Mouse (Mus musculus): ENCODE data around the gene Ttc14. TPM values are rescaled to one million over a fixed set of nuclear protein-coding genes. Genes with fewer than 3 reads are reported as not detected.

Gene Ttc14
- total RNA-seq (2012; rRNA removed) = 44.1 and 57.2 TPM in 2 replicates

DNA sequence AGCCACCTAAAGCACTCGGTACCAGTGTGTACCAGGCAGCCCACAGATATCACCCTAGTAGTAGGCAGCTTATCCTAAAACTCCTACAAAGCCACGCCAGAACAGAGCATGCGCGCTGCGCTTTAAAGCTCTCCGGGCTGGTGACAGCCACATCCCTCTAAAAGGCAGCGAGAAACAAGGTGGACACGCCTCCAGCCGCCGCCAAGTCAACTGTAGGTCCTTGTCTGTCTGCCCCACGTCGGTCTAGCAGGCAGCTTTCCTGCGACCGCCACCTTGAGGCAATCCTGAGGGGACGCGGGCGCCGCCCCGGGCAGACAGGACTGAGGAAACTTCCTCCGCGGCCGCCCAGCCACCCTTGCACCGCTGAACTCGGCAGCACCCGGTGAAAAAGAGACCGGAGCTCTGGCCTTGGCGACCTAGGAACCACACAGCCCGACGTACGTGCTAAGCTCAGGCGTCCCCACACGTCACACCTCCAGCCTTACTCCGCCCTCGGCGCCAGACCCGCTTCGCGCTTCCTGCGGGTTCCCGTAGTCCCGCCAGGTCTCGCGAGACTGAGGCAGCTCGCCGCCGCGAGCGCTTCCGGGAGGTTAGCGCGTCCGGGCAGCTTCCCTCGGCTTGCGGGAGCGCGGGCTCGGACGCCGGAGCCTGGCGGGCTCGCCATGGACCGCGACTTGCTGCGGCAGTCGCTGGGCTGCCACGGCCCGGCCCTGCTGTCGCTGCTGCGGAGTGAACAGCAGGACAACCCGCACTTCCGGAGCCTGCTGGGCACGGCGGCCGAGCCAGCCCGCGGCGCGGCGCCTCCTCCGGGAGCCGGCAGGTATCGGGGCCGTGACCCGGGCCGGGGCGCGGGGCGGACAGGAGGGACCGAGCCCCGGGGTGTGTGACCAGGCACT is at the start of gene Ttc14:
TSS of gene Ttc14 (plus strand) at position 216 of the 896 bp plus-strand sequence.
- in situ Hi-C loops (cut with MboI; ENCODE audit: low sequenced_read_pairs in 2 of 2, unreplicated experiment in 2 of 2) = loop anchor here in 1 of 2 experiments (25.0 kb wide), 2 partner anchors 488 to 838 kb away; no protein-coding TSS in a partner anchor
- peak; percentile 92 for DNase-seq (ENCODE audit: low read depth, low spot score)
- H3K27ac ChIP-seq (ENCODE audit: insufficient read depth, low read depth, low read length, poor library complexity, severe bottlenecking) = peak within 1 kb of the TSS; percentile 88
- peak; percentile 81; the same call in 1 of the 2 replicates for TF ChIP-seq HCFC1 (IDR thresholded peaks at IDR 0.05; ENCODE audit: borderline replicate concordance, insufficient read depth, low read length)
- peak; percentile 99 for TF ChIP-seq CHD2 (IDR thresholded peaks at IDR 0.05; ENCODE audit: low read depth, low read length)
- TF ChIP-seq ZNF384 (IDR thresholded peaks at IDR 0.05; ENCODE audit: low read depth, low read length) = no peak
- TF ChIP-seq MAFK (IDR thresholded peaks at IDR 0.05; ENCODE audit: insufficient read depth, low read depth, low read length) = no peak
- no peak for TF ChIP-seq ZC3H11A (IDR thresholded peaks at IDR 0.05; ENCODE audit: borderline replicate concordance, low read depth, low read length)
- H3K36me3 ChIP-seq (ENCODE audit: control insufficient read depth, insufficient read depth, low read length, poor library complexity, severe bottlenecking) = peaks cover 4% of the 10 kb centered on the region; the same call in 1 of the 2 replicates
- peak within 1 kb of the TSS; percentile 82 to 86 for H3K4me3 ChIP-seq (ENCODE audit: insufficient read depth in 1 of 2, low read depth in 1 of 2, low read length in 2 of 2, poor library complexity in 1 of 2, severe bottlenecking in 1 of 2)
- peaks cover 0 to 3% of the 10 kb centered on the region in 2 experiments; a peak in 1 of 4 replicates for H3K4me1 ChIP-seq (ENCODE audit: control insufficient read depth in 2 of 2, insufficient read depth in 2 of 2, low read length in 2 of 2, poor library complexity in 1 of 2)
- peak within 1 kb of the TSS; percentile 94 for H3K9ac ChIP-seq (ENCODE audit: insufficient read depth, low read depth, low read length, poor library complexity, severe bottlenecking)
- no peaks in the 10 kb centered on the region for H3K9me3 ChIP-seq (ENCODE audit: control insufficient read depth, insufficient read depth, low read depth, low read length)

DNA sequence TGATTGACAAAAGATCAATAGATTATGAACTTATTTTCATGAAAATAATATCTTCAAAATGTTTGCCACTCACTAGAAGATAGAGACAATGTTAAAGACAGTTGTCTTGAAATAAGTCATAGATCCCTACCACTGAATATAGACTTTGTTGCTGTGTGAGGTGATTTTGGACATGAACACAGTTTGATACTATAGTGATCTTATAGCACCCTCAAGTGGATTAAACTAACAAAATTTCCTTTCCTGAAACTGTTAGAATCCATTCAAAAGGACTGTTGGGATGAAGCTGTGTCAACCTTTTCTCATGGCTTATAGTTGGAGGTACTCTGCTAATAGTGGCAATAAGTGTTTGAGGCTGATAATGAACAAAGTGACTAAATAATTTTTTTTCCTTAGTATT is 8.7 kb upstream of the Ttc14 start:
- Histone ChIP-seq H3K4me1 (ENCODE audit: control insufficient read depth in 2 of 2, insufficient read depth in 2 of 2, low read length in 2 of 2, poor library complexity in 1 of 2) (no peaks in the 10 kb centered on the region), H3K36me3 (ENCODE audit: control insufficient read depth, insufficient read depth, low read length, poor library complexity, severe bottlenecking) (no peaks in the 10 kb centered on the region), H3K9ac (ENCODE audit: insufficient read depth, low read depth, low read length, poor library complexity, severe bottlenecking) (no peak overlapping the region), H3K9me3 (ENCODE audit: control insufficient read depth, insufficient read depth, low read depth, low read length) (no peaks in the 10 kb centered on the region), H3K27ac (ENCODE audit: insufficient read depth, low read depth, low read length, poor library complexity, severe bottlenecking) (no peak overlapping the region), H3K4me3 (ENCODE audit: insufficient read depth in 1 of 2, low read depth in 1 of 2, low read length in 2 of 2, poor library complexity in 1 of 2, severe bottlenecking in 1 of 2) (no peak overlapping the region)
- TF ChIP-seq ZC3H11A (IDR thresholded peaks at IDR 0.05; ENCODE audit: borderline replicate concordance, low read depth, low read length) (no peak), MAFK (IDR thresholded peaks at IDR 0.05; ENCODE audit: insufficient read depth, low read depth, low read length) (no peak), CHD2 (IDR thresholded peaks at IDR 0.05; ENCODE audit: low read depth, low read length) (no peak), HCFC1 (IDR thresholded peaks at IDR 0.05; ENCODE audit: borderline replicate concordance, insufficient read depth, low read length) (no peak), ZNF384 (IDR thresholded peaks at IDR 0.05; ENCODE audit: low read depth, low read length) (no peak)
- in situ Hi-C loops (cut with MboI; ENCODE audit: low sequenced_read_pairs in 2 of 2, unreplicated experiment in 2 of 2) = loop anchor here in 1 of 2 experiments (25.0 kb wide), 2 partner anchors 479 to 829 kb away; no protein-coding TSS in a partner anchor
- DNase-seq (ENCODE audit: low read depth, low spot score) = no peak

DNA sequence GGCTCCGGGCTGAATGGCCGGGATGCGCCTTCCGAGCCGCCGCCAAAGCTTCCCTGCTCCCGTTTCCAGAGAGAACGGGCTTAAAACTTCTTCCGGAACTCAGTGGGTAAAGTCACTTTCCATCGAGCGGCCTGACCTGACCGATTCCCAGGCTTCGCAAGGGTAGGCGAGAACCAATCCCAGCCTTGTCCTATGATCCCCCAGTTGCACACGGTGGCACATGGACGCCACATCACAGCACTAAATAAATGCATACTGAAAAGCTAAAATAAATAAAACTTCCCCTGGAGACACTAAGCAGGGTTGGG is 835 bp downstream of the Ttc14 start:
- Histone ChIP-seq H3K4me3 (ENCODE audit: insufficient read depth in 1 of 2, low read depth in 1 of 2, low read length in 2 of 2, poor library complexity in 1 of 2, severe bottlenecking in 1 of 2) (peak overlapping the region; percentile 82 to 86), H3K4me1 (ENCODE audit: control insufficient read depth in 2 of 2, insufficient read depth in 2 of 2, low read length in 2 of 2, poor library complexity in 1 of 2) (peaks cover 0 to 3% of the 10 kb centered on the region in 2 experiments; a peak in 1 of 4 replicates), H3K9me3 (ENCODE audit: control insufficient read depth, insufficient read depth, low read depth, low read length) (no peaks in the 10 kb centered on the region), H3K27ac (ENCODE audit: insufficient read depth, low read depth, low read length, poor library complexity, severe bottlenecking) (peak overlapping the region; percentile 69), H3K36me3 (ENCODE audit: control insufficient read depth, insufficient read depth, low read length, poor library complexity, severe bottlenecking) (peaks cover 6% of the 10 kb centered on the region; the same call in 1 of the 2 replicates), H3K9ac (ENCODE audit: insufficient read depth, low read depth, low read length, poor library complexity, severe bottlenecking) (peak overlapping the region; percentile 94)
- DNase-seq (ENCODE audit: low read depth, low spot score) = no peak
- in situ Hi-C loops (cut with MboI; ENCODE audit: low sequenced_read_pairs in 2 of 2, unreplicated experiment in 2 of 2) = no loop called here
- TF ChIP-seq ZNF384 (IDR thresholded peaks at IDR 0.05; ENCODE audit: low read depth, low read length) (no peak), MAFK (IDR thresholded peaks at IDR 0.05; ENCODE audit: insufficient read depth, low read depth, low read length) (no peak), HCFC1 (IDR thresholded peaks at IDR 0.05; ENCODE audit: borderline replicate concordance, insufficient read depth, low read length) (no peak), ZC3H11A (IDR thresholded peaks at IDR 0.05; ENCODE audit: borderline replicate concordance, low read depth, low read length) (no peak), CHD2 (IDR thresholded peaks at IDR 0.05; ENCODE audit: low read depth, low read length) (no peak)

DNA sequence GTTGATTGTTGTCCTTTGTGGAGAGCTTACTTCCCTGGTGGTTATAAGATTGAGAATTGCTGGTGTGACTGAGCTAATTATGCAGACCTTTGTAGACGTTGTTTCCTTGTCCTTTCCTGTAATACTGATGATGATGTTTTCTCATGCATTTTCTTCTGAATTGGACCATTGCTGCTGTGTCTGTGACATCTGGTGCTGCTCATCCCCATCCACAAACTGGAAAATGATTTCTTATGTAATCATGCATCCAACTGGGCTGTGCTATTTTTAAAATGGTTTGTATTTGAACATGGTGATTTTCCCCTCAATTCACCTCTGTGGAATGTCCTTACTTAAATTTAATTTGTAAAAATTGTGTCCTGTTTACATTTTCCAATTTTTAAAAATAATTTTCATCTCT is 7.5 kb downstream of the Ttc14 start:
- no peaks in the 10 kb centered on the region for H3K9me3 ChIP-seq (ENCODE audit: control insufficient read depth, insufficient read depth, low read depth, low read length)
- TF ChIP-seq MAFK (IDR thresholded peaks at IDR 0.05; ENCODE audit: insufficient read depth, low read depth, low read length) (no peak), HCFC1 (IDR thresholded peaks at IDR 0.05; ENCODE audit: borderline replicate concordance, insufficient read depth, low read length) (no peak), CHD2 (IDR thresholded peaks at IDR 0.05; ENCODE audit: low read depth, low read length) (no peak), ZNF384 (IDR thresholded peaks at IDR 0.05; ENCODE audit: low read depth, low read length) (no peak), ZC3H11A (IDR thresholded peaks at IDR 0.05; ENCODE audit: borderline replicate concordance, low read depth, low read length) (no peak)
- H3K9ac ChIP-seq (ENCODE audit: insufficient read depth, low read depth, low read length, poor library complexity, severe bottlenecking) = no peak overlapping the region
- H3K27ac ChIP-seq (ENCODE audit: insufficient read depth, low read depth, low read length, poor library complexity, severe bottlenecking) = no peak overlapping the region
- H3K4me3 ChIP-seq (ENCODE audit: insufficient read depth in 1 of 2, low read depth in 1 of 2, low read length in 2 of 2, poor library complexity in 1 of 2, severe bottlenecking in 1 of 2) = no peak overlapping the region
- H3K4me1 ChIP-seq (ENCODE audit: control insufficient read depth in 2 of 2, insufficient read depth in 2 of 2, low read length in 2 of 2, poor library complexity in 1 of 2) = no peaks in the 10 kb centered on the region
- peaks cover 14% of the 10 kb centered on the region; the same call in 1 of the 2 replicates for H3K36me3 ChIP-seq (ENCODE audit: control insufficient read depth, insufficient read depth, low read length, poor library complexity, severe bottlenecking)
- no peak for DNase-seq (ENCODE audit: low read depth, low spot score)
- in situ Hi-C loops (cut with MboI; ENCODE audit: low sequenced_read_pairs in 2 of 2, unreplicated experiment in 2 of 2) = no loop called here
